Mouse (Mus musculus) frontal cortex, adult (tissue): ENCODE results near the gene Gm7247.
"Not testable (repeated sequence)": the region's sequence is repeated elsewhere in the genome, so short reads cannot be mapped to it uniquely, and the experiment has no call there.

Experiments
- ATAC-seq: cut with Nextera tagmentation; 2 replicates; pipeline ENCODE4 v1.9.2; 2017; ENCODE audit warnings: mild to moderate bottlenecking, moderate library complexity, mixed read lengths; ENCODE audit not compliant: low TSS enrichment

Gm7247 gene

GRCm38 (mm10) chr14:51495781-51496180 lies 134.2 kb downstream of the Gm7247 start:
- no peak for ATAC-seq

DNA sequence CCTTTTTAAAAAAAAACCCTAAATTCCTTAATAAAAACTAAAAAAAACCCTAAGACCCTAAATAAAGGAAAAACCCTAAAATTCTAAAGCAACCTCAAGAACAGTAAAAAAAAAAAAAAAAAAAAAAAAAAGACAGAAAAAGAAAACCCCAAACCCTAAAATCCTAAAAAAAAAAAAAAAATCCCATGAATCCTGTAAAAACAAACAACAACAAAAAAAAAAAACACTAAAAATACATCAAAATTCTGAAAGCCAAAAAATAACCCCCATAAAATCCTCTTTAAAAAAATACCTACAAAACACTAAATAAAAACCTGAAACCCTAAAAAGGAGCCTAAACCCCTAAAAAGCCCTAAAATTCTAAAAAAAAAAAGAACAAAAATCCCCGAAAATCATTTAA lies 135.4 kb downstream of the Gm7247 start:
- ATAC-seq: no peak

- ATAC-seq: no peak
These were observed 136.4 kb downstream of the Gm7247 start for GRCm38 (mm10) chr14:51497958-51498357.

GRCm38 (mm10) chr14:51499707-51500275 lies 138.2 kb downstream of the Gm7247 start:
- no peak for ATAC-seq

- ATAC-seq: no peak
These were observed 138.9 kb downstream of the Gm7247 start for GRCm38 (mm10) chr14:51500461-51500860.

- no peak for ATAC-seq
These were observed 145.9 kb downstream of the Gm7247 start for GRCm38 (mm10) chr14:51507416-51507815.

DNA sequence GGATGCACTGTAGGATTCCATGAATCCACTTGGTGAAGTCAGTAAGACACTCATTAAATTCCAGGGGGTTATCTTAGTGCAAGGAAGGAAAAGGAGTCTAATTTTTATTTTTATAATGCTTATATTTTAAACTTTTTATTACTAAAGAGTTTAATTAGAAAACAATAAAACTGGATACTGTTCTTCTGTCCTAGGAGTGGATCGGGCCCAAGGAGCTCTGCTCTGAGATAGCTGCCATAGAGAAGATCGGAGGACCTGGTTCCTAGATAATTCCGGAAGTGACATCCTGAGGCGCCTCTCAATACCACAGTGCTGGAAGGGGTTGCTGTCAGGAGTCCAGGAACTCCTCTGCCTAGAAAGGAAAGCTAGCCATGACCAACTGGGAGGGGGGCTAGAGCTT lies 190.9 kb downstream of the Gm7247 start, which contains the start of gene Gm5622:
Gene Gm5622 (plus strand): TSS at position 301 of the 400 bp plus-strand sequence.
- no peak for ATAC-seq

- ATAC-seq: not testable (repeated sequence)
These were observed 212.4 kb downstream of the Gm7247 start, which contains the start of gene Gm17175 for GRCm38 (mm10) chr14:51573963-51574362. Gene Gm17175, minus strand, starts transcription at chr14:51574063.

GRCm38 (mm10) chr14:51592039-51592438 lies 230.5 kb downstream of the Gm7247 start, which contains the start of gene Gm17174:
Gene Gm17174, minus strand, starts transcription at chr14:51592139.
- ATAC-seq: not testable (repeated sequence)

GRCm38 (mm10) chr14:51611210-51611609 lies 249.7 kb downstream of the Gm7247 start, which contains the start of gene Gm17078:
Gene Gm17078, minus strand, starts transcription at chr14:51611310.
- no peak for ATAC-seq
